Mouse (Mus musculus) erythroblast, embryonic 14.5 days (primary cell): ENCODE data around the gene Islr. TPM values are rescaled to one million over a fixed set of nuclear protein-coding genes. Genes with fewer than 3 reads are reported as not detected.

Experiments
- H3K27me3 ChIP-seq: 2 replicates; pipeline ENCODE4 v1.6.1; 2012; ENCODE audit warnings: inconsistent platforms; ENCODE audit not compliant: control insufficient read depth
- H3K36me3 ChIP-seq: 2 replicates; pipeline ENCODE4 v1.6.1; 2012; ENCODE audit warnings: mild to moderate bottlenecking, inconsistent platforms; ENCODE audit not compliant: control insufficient read depth
- H3K4me1 ChIP-seq: 2 replicates; pipeline ENCODE4 v1.6.1; 2012; ENCODE audit warnings: inconsistent platforms; ENCODE audit not compliant: control insufficient read depth
- H3K4me3 ChIP-seq: replicated peaks from 2 replicates; pipeline ENCODE3; 2012; ENCODE audit warnings: moderate library complexity, mild to moderate bottlenecking, inconsistent platforms
- H3K9me3 ChIP-seq: 2 replicates; pipeline ENCODE4 v1.6.1; 2012; ENCODE audit warnings: low read length, inconsistent platforms, mixed read lengths; ENCODE audit not compliant: control insufficient read depth
- GATA1 ChIP-seq: IDR thresholded peaks from 2 replicates; pipeline ENCODE4 v1.6.1; 2012; ENCODE audit warnings: low read length, inconsistent platforms, mixed read lengths
- TAL1 ChIP-seq: IDR thresholded peaks from 3 replicates; pipeline ENCODE4 v1.6.1; 2012; ENCODE audit warnings: low read length, inconsistent platforms, mixed read lengths
- polyA plus RNA-seq: library from polyadenylated mRNA; stranded (reverse); fragments of >175 nt; gene quantifications from 2 replicates; pipeline ENCODE4 v1.2.3, GENCODE M21; 2012

Islr gene
- polyA plus RNA-seq, 1 experiment = not detected

- H3K9me3 ChIP-seq = no peaks in the 10 kb centered on the region
- no peaks in the 10 kb centered on the region for H3K27me3 ChIP-seq
- no peak for TF ChIP-seq GATA1
- TF ChIP-seq TAL1 = no peak
- H3K4me1 ChIP-seq = peaks cover 14% of the 10 kb centered on the region
- H3K36me3 ChIP-seq = peaks cover 99% of the 10 kb centered on the region
- no peak overlapping the region for H3K4me3 ChIP-seq
Measured at GRCm38 (mm10) chr9:58225915-58226913, 22.1 kb upstream of the Islr start.

GRCm38 (mm10) chr9:58224356-58224755, 20.2 kb upstream of the Islr start:
- H3K4me3 ChIP-seq = no peak overlapping the region
- no peaks in the 10 kb centered on the region for H3K27me3 ChIP-seq
- peaks cover 99% of the 10 kb centered on the region for H3K36me3 ChIP-seq
- peaks cover 14% of the 10 kb centered on the region for H3K4me1 ChIP-seq
- no peaks in the 10 kb centered on the region for H3K9me3 ChIP-seq
- TF ChIP-seq TAL1 = no peak
- TF ChIP-seq GATA1 = no peak

- no peak overlapping the region for H3K4me3 ChIP-seq
- H3K27me3 ChIP-seq = no peaks in the 10 kb centered on the region
- peaks cover 95% of the 10 kb centered on the region for H3K36me3 ChIP-seq
- peaks cover 22% of the 10 kb centered on the region for H3K4me1 ChIP-seq
- TF ChIP-seq TAL1 (no peak), GATA1 (no peak)
- H3K9me3 ChIP-seq = no peaks in the 10 kb centered on the region
Measured at GRCm38 (mm10) chr9:58220218-58220903, 16.3 kb upstream of the Islr start.

- Histone ChIP-seq H3K9me3 (no peaks in the 10 kb centered on the region), H3K36me3 (peaks cover 78% of the 10 kb centered on the region), H3K4me3 (no peak overlapping the region), H3K27me3 (no peaks in the 10 kb centered on the region), H3K4me1 (peaks cover 40% of the 10 kb centered on the region)
- no peak for TF ChIP-seq TAL1
- TF ChIP-seq GATA1 = no peak
Measured at GRCm38 (mm10) chr9:58218539-58218938, 14.4 kb upstream of the Islr start.

- peaks cover 56% of the 10 kb centered on the region for H3K36me3 ChIP-seq
- H3K4me1 ChIP-seq = peaks cover 59% of the 10 kb centered on the region
- H3K4me3 ChIP-seq = no peak overlapping the region
- no peak for TF ChIP-seq GATA1
- TF ChIP-seq TAL1 = no peak
- no peaks in the 10 kb centered on the region for H3K9me3 ChIP-seq
- peaks cover 7% of the 10 kb centered on the region for H3K27me3 ChIP-seq
Measured at GRCm38 (mm10) chr9:58216402-58216801, 12.3 kb upstream of the Islr start.

GRCm38 (mm10) chr9:58214519-58215180, 10.5 kb upstream of the Islr start:
- Histone ChIP-seq H3K36me3 (peaks cover 39% of the 10 kb centered on the region), H3K4me3 (peak overlapping the region; percentile 16), H3K9me3 (no peaks in the 10 kb centered on the region), H3K27me3 (peaks cover 22% of the 10 kb centered on the region), H3K4me1 (peaks cover 67% of the 10 kb centered on the region)
- TF ChIP-seq GATA1 (no peak), TAL1 (no peak)

- Histone ChIP-seq H3K27me3 (peaks cover 27% of the 10 kb centered on the region), H3K9me3 (no peaks in the 10 kb centered on the region), H3K4me3 (peak overlapping the region; percentile 52), H3K36me3 (peaks cover 31% of the 10 kb centered on the region), H3K4me1 (peaks cover 67% of the 10 kb centered on the region)
- peak; percentile 84 for TF ChIP-seq TAL1
- TF ChIP-seq GATA1 = peak; percentile 87
Measured at GRCm38 (mm10) chr9:58213865-58214264, 9.8 kb upstream of the Islr start.

GRCm38 (mm10) chr9:58213377-58213776, 9.3 kb upstream of the Islr start:
- Histone ChIP-seq H3K27me3 (peaks cover 28% of the 10 kb centered on the region), H3K9me3 (no peaks in the 10 kb centered on the region), H3K4me1 (peaks cover 65% of the 10 kb centered on the region), H3K36me3 (peaks cover 26% of the 10 kb centered on the region), H3K4me3 (peak overlapping the region; percentile 52)
- no peak for TF ChIP-seq TAL1
- TF ChIP-seq GATA1 = no peak

GRCm38 (mm10) chr9:58210304-58210627, 6.2 kb upstream of the Islr start:
- Histone ChIP-seq H3K27me3 (peaks cover 59% of the 10 kb centered on the region), H3K9me3 (no peaks in the 10 kb centered on the region), H3K4me1 (peaks cover 44% of the 10 kb centered on the region), H3K36me3 (no peaks in the 10 kb centered on the region; the same call in 1 of the 2 replicates), H3K4me3 (no peak overlapping the region)
- no peak for TF ChIP-seq GATA1
